Mouse (Mus musculus): ENCODE measurements around the gene BC067074.
A peak's percentile ranks its signal among the peaks of the same experiment; 100 is the strongest.

BC067074 gene

DNA sequence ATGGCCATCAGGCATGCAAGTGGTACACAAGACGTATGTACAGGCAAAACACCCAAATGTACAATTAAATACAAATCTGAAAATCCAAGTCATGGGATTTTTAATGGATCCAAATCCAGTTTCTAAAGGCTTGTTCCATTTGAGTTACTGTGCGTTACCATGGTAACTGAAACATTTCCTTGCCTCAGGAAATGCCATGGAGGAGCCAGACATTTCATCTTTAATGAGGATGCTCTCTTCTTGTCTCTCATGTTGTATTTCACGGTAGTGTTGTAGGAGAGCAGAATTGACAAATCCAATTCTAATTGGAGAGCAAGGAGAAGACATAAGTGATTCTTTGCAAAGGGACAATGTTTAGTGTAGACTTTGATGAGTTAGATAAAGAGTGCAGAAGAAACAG, 31.3 kb downstream of the BC067074 start:
- DNase-seq = no peak

GRCm38 (mm10) chr13:113325678-113326077, 32.7 kb downstream of the BC067074 start:
- no peak for DNase-seq

- no peak for DNase-seq
Measured at GRCm38 (mm10) chr13:113332256-113332655, 39.3 kb downstream of the BC067074 start.

- peak in 1 of 2 experiments; percentile 26 for DNase-seq
Measured at GRCm38 (mm10) chr13:113333374-113333773, 40.4 kb downstream of the BC067074 start.

DNA sequence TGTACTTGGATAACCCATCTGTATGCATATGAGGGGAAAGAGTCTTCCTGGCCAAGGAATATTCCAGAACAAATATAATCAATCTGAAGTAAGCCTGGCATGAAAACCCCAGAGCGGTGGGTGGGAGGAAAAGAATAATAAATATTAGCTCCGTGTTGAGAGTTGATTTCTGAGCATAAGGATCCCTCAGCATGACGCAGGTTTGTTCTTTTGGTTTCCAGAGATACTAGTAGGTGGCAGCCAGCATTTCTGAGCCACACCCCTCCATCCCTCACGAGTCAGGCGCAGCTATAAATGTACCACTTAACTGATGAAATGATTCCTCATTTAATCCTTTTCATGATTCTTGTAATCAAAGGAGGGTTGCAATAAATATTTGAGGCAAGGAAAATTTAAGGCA, 41.0 kb downstream of the BC067074 start:
- no peak for DNase-seq

DNA sequence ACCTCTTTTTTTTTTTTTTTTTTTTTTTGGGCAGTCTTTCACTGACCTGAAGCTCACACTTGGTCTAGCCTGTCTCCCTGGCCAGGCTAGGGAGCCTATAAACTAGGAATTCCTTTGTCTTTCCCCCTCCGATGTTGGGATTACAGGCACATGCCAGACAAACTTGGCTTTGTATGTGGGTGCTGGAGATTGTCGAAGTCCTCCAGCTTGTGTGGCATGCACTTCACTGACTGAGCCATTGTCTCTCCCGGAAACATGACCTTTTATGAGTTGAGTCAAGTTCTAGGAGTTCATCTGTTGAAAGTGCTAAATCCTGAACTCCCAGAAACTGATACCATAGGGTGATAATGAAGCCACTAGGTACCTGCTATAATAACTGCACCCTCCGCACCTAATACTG, 41.8 kb downstream of the BC067074 start:
- DNase-seq = no peak

DNA sequence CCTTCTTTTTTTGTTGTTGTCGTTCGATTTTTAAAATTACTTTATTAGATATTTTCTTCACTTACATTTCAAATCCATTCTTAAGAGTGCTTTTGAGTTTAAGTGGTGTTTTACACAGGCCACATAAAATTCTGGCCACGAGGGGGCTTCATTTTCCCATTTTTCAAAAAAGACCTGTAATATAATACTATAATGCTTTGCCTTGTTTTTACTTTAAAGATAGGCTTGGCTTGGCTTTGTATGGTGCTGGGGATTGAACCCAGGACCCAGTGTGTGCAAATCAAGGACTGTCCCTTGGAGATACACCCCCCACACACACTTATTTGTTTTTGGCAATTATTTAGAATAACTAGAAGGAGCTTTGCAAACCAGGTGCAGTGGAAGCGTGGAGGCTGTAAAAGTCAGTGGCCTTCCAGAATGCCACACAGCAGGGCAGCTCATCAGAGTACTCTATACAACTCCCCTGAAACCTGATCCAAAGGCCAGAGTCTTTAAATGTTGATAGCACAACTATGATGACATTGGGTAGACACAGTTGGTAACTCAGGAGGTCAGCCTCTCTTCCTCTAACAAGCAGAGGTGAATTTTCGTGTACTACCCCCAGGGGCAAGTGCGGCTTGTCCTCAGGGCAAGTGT, 44.4 kb downstream of the BC067074 start:
- peak in 1 of 2 experiments; percentile 72 for DNase-seq

DNA sequence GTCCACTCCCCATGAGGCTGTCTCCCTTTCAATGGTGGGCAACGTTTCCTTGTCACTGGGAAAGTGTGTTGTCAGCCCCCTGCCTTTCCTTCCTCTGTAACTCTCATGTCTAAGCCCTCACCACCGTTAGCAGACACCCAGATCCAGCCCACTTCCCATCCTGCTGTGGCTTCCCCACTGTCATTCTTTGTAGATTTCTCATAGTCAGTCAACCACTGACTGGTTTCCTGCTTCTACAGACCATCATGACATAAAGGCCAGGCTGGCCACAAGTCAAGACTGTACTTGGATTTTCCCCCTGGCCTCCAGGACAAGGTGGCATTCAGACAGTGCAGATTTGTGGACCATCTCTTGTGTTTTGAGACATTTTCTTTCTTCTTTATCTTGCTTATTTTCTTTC, 47.7 kb downstream of the BC067074 start:
- no peak for DNase-seq

- no peak for DNase-seq
Measured at GRCm38 (mm10) chr13:113341161-113341560, 48.2 kb downstream of the BC067074 start.

GRCm38 (mm10) chr13:113342355-113342919, 49.5 kb downstream of the BC067074 start:
- peak; percentile 24 to 67 for DNase-seq

DNA sequence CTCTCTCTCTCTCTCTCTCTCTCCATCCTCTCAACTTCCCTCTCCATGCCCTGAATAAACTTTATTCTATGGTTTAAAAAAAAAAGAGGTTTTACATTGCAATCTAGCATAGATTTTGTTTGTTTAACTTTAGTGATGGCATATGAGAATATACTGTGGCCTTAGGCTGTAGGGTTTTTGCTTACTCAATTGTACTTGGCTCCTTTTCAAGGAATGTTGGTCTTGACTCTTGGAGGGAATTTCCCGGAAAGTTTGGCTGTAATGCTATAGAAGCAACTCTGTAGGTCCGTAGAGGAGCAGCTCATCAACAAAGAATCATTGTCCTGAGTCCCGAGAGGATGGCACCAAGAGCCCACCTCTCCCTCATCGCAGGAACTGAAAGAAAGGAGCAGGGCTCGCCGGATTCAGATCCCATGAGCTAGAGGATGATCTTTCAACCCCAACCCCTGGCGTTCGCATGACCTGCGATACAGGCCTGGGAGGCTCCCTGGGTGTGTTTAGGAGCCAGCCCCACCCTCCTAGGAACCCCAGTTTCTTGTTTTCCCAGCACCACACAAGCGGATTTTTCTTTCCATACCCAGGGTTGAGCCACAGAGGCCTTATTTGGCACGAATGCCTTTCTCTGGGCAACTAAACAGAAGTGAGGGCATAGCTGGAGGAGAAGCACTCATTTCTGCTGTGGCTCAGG, 57.9 kb downstream of the BC067074 start:
- DNase-seq = no peak

- DNase-seq = no peak
Measured at GRCm38 (mm10) chr13:113353546-113353945, 60.6 kb downstream of the BC067074 start.

GRCm38 (mm10) chr13:113353955-113354354, 61.0 kb downstream of the BC067074 start:
- no peak for DNase-seq

DNA sequence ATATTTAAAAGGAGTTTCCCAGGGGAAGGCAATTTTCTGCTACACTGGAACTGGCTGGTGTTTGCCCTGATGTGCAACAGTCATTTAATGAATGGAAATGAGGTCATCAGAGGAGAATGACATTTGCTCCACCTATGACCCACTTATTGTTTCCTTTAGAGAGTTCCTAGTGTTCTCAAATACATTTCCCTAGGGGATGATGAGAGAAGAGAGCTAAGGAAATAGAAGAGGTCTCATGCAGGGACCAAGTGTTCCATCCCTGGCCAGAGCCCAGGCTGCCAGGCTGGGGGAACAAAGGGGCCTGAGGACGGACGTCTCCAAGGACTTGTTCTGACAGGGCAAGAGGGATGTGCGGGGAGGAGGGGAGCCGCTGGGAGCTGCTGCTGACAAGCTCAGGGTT, 62.1 kb downstream of the BC067074 start:
- no peak for DNase-seq

DNA sequence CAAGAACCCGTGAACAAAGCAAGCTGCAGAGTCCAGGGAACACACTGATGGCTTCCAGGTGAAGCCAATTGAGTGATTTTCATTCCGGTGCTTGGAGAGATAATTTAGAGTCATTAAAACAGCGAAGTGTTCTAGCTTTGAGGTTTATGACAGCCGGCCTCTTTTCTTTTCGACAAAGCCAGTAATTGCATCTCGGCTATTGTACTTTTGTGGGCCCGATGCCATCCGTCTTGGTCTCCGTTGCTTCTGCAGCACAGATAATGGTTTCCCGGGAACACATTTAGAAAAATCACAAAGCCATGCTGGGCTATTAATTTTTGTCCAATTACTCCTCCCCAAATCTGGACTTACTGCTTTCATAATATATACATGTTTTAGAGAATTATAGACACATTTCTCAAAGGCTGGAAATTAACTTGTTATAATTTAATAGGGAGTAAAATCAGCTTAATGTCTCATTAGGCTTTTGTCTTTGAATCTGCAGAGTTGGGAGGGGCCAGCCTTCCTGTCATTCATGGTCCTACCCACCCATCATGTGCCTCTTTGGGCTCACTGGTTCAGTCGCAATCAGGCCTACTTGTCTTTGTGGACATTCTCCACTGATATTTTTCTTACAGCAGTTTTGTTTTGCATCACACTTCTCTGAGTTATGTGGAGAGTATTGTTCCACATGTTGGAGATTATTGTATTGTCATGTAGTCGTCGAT, 64.6 kb downstream of the BC067074 start:
- no peak for DNase-seq

DNA sequence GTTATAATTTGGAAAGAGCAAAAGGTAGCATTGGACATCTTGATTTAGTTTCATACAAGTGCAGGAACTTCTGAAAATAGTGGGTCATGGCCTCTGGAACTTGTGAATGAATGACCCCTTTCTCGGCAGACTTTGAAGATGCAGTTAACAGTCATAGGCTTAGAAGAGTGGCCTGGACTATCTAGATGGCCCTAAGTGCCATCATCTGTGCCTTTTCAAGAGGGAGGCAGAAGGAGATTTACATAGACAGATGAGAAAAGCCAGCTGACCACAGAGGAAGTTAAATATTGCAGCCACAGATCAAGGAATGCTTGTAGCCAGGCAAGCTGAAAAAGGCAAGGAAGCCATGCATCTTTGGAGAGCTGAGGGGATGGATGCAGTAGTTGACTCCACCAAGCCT, 66.7 kb downstream of the BC067074 start:
- no peak for DNase-seq

DNA sequence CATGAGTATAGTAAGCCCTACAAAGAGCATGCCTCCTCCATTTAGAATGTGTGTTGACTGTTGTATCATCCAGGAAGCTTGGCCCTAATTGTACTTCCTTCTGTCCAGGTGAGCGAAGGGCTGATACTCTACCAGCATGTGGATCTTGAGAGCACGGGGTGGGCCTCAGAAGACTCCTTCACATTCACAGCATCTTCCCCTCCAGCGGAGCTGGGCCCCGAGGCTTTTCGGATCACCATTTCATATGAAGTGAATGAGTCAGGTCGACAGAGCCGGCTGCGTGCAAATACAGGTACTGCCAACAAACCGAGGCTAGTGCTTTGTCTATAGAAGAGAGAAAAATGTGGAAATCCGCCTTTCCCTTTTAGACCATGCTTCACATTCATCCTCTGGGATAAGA, 73.0 kb downstream of the BC067074 start:
- no peak for DNase-seq

DNA sequence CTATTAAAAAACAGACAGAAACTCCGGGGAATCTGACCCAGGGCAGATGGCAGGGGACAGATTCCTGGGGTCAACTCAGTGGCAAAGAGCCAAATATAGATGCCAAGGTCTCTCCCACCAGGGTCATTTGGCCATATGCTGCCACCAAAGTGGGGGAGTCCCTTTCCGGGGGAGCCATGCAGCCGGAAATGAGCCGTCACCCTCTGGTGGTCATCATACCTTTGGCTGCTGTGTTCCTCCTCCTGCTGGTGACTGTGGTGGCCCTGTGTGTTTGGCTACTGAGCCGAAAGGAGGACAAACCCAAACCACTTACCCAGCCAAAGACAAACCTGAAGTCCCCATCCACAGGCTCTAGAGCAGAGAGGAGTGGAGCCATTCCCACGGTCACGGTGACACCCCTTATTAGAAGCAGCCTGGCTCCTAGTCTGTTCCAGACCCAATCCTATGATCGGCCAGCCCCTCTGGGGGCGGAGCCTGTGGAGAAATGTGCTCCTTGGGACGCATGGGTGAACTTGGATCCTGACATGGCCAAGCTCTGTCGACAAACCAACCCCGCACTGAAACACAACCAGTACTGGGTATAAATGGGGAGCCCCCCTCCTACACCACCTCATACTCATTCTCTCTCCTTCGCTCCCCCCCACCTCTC, 76.1 kb downstream of the BC067074 start:
- no peak for DNase-seq

GRCm38 (mm10) chr13:113369622-113370021, 76.7 kb downstream of the BC067074 start:
- DNase-seq = no peak

GRCm38 (mm10) chr13:113373291-113374083, 80.5 kb downstream of the BC067074 start:
- no peak for DNase-seq

DNA sequence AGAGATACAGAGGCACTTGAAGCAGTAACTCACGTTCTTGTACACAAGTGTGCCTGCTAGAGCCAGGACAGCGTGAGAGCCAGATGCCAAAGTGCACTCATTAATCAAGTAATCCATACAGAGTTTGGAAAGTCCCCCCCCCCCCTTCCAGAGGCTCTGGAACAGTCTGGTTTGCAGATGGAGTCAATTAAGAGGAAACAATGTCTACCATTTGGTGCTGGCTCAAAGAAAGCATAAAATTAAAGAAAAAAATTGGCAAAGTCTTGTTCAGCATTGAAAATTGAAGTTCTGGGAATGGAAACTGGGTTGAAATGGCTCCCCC, 81.1 kb downstream of the BC067074 start:
- no peak for DNase-seq

GRCm38 (mm10) chr13:113377631-113378030, 84.7 kb downstream of the BC067074 start:
- no peak for DNase-seq
